Mouse (Mus musculus): ENCODE measurements around the gene Actn1. TPM values are rescaled to one million over a fixed set of nuclear protein-coding genes. Genes with fewer than 3 reads are reported as not detected.
A peak's percentile ranks its signal among the peaks of the same experiment; 100 is the strongest.

The Actn1 gene
- polyA plus RNA-seq, 1 experiment from 2014 or later: 46.5 TPM

DNA sequence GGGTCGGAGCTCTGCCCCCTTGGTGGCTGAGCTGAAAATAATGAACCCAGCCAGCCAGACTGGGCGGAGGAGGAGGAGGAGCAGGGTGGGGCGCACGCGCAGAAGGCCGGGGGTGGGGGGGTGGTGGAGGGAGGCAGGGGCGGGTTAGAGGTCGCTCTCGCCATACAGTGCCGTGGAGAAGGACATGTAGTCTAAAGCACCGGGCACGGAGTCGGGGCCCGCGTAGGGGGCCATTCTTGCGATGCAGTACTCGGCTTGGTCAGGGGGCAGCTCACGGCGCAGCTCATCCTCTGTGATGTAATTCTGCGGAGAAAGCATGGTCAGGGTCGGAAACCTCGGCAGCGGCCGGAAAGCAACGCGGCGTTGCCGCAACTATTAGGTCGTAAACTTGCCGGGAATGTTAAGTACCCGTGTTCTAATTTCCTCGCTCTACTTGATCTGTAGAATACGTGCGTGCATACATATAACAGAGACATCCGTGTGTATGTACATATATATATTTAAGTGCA is 91.9 kb downstream of the Actn1 start:
- peak overlapping the region; percentile 33 for H3K4me2 ChIP-seq (replicated peaks)

GRCm38 (mm10) chr12:80167321-80167720 is 92.8 kb downstream of the Actn1 start:
- no peak for ATAC-seq (ENCODE audit: insufficient number of reproducible peaks, insufficient read depth, low FRiP score, low TSS enrichment)
- Histone ChIP-seq H3K9ac (no peak overlapping the region), H3K9me3 (no peaks in the 10 kb centered on the region), H3K27me3 (no peaks in the 10 kb centered on the region), H3K4me3 (no peak overlapping the region), H3K27ac (no peak overlapping the region), H3K4me2 (replicated peaks) (no peak overlapping the region), H3K4me1 (no peaks in the 10 kb centered on the region; the same call in 1 of the 2 replicates), H3K36me3 (peaks cover 44% of the 10 kb centered on the region)
- 93% methylated on average over 3 of the region's 3 CpGs for WGBS

More for the DNA sequence above, 91.9 kb downstream of the Actn1 start:
- Histone ChIP-seq H3K36me3 (peaks cover 53% of the 10 kb centered on the region), H3K4me3 (peak overlapping the region; percentile 57), H3K4me1 (no peaks in the 10 kb centered on the region; the same call in 1 of the 2 replicates), H3K9me3 (no peaks in the 10 kb centered on the region), H3K27me3 (no peaks in the 10 kb centered on the region), H3K27ac (peak overlapping the region; percentile 82; the same call in 1 of the 2 replicates), H3K9ac (peak overlapping the region; percentile 44)
- ATAC-seq (ENCODE audit: insufficient number of reproducible peaks, insufficient read depth, low FRiP score, low TSS enrichment): peak; percentile 50; the same call in 1 of the 2 replicates
- WGBS: 18% methylated on average over 35 of the region's 35 CpGs

DNA sequence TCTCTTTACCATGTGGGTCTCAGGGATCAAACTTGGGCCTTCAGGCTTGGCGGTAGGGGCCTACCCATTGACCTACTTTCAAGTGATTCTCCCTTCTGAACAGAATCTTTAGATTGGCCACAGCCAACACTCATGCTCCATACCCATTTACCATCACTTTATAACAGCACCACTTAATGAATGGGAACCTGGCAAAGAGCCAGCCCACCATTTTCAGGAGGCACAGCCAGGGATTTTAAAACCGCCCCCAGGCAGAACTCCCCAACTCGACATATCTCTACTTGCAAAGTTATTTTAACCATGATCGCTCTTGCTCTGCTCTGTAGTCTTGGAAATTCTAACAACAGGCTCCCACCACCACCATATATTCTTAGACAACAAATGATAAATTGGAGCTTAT is 93.5 kb downstream of the Actn1 start:
- Histone ChIP-seq H3K27me3 (no peaks in the 10 kb centered on the region), H3K9me3 (no peaks in the 10 kb centered on the region), H3K4me3 (no peak overlapping the region), H3K4me1 (no peaks in the 10 kb centered on the region; the same call in 1 of the 2 replicates), H3K4me2 (replicated peaks) (no peak overlapping the region), H3K9ac (no peak overlapping the region), H3K27ac (no peak overlapping the region), H3K36me3 (peaks cover 41% of the 10 kb centered on the region)
- WGBS: 83% methylated on average over 4 of the region's 4 CpGs
- ATAC-seq (ENCODE audit: insufficient number of reproducible peaks, insufficient read depth, low FRiP score, low TSS enrichment): no peak

GRCm38 (mm10) chr12:80164526-80164925 is 95.6 kb downstream of the Actn1 start:
- 93% methylated on average over 8 of the region's 8 CpGs for whole genome bisulfite sequencing
- ATAC-seq (ENCODE audit: insufficient number of reproducible peaks, insufficient read depth, low FRiP score, low TSS enrichment): no peak
- H3K4me2 ChIP-seq (replicated peaks): no peak overlapping the region

GRCm38 (mm10) chr12:80162448-80162847 is 97.7 kb downstream of the Actn1 start:
- Histone ChIP-seq H3K9me3 (no peaks in the 10 kb centered on the region), H3K9ac (no peak overlapping the region), H3K36me3 (peaks cover 15% of the 10 kb centered on the region), H3K4me3 (no peak overlapping the region), H3K4me1 (no peaks in the 10 kb centered on the region; the same call in 1 of the 2 replicates), H3K27ac (no peak overlapping the region), H3K4me2 (replicated peaks) (no peak overlapping the region), H3K27me3 (no peaks in the 10 kb centered on the region)
- ATAC-seq (ENCODE audit: insufficient number of reproducible peaks, insufficient read depth, low FRiP score, low TSS enrichment): no peak
- 72% methylated on average over 3 of the region's 3 CpGs for WGBS

More at GRCm38 (mm10) chr12:80164526-80164925, 95.6 kb downstream of the Actn1 start:
- Histone ChIP-seq H3K27ac (no peak overlapping the region), H3K9ac (no peak overlapping the region), H3K36me3 (peaks cover 20% of the 10 kb centered on the region), H3K27me3 (no peaks in the 10 kb centered on the region), H3K4me1 (no peaks in the 10 kb centered on the region; the same call in 1 of the 2 replicates), H3K4me3 (no peak overlapping the region), H3K9me3 (no peaks in the 10 kb centered on the region)

DNA sequence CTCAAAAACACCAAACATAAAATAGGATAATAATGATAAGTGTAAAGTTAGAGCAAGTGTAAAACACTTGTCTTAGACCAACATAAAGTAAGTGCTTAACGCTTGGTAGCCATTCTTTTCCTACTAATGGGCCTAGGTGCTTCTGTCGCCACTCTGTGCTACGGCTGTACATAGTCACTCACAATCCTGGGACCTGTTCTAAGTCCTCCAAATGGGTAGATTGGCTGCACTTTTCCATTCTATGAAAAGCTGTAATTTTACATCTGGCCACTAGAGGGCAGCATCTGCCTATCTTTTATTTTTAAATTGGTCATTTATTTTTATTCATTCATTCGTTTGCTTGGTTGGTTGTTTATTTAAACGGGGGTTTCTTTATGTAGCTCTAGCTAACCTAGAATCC is 102.5 kb downstream of the Actn1 start:
- Histone ChIP-seq H3K36me3 (no peaks in the 10 kb centered on the region), H3K4me3 (no peak overlapping the region), H3K27me3 (no peaks in the 10 kb centered on the region), H3K4me1 (no peaks in the 10 kb centered on the region), H3K4me2 (replicated peaks) (no peak overlapping the region), H3K9ac (no peak overlapping the region), H3K27ac (no peak overlapping the region), H3K9me3 (no peaks in the 10 kb centered on the region)
- ATAC-seq (ENCODE audit: insufficient number of reproducible peaks, insufficient read depth, low FRiP score, low TSS enrichment): no peak
- WGBS: 10% methylated on average over 5 of the region's 5 CpGs

DNA sequence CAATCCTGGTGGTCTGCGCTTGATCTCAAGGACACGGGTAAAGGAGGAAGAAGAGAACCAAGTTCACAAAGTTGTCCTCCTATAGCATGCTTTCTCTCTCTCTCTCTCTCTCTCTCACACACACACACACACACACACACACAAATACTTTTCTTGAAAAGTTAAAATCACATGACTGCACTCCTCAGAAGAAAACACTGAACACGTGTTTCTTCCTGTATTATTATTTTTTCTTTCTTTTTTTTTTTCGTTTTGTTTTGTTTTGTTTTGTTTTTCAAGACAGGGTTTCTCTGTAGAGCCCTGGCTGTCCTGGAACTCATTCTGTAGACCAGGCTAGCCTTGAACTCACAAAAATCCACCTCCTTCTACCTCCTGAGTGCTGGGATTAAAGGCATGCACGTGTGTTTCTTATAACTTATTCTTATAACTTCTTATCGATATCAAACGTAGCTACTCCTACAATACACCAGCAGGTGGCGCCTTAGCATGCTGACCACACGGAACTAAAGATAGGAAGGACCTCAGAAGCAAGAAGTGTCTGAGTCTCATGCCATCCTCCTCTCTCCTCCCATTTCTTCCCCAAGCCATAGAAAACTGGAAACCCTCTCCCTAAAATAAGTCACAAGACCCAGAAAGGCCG is 106.4 kb downstream of the Actn1 start:
- Histone ChIP-seq H3K9me3 (no peaks in the 10 kb centered on the region), H3K27ac (no peak overlapping the region), H3K4me1 (0 out of 2 replicates have a peak, but pooled peaks cover 3% of the 10 kb centered on the region), H3K4me3 (no peak overlapping the region), H3K9ac (no peak overlapping the region), H3K36me3 (no peaks in the 10 kb centered on the region), H3K27me3 (no peaks in the 10 kb centered on the region), H3K4me2 (replicated peaks) (no peak overlapping the region)
- WGBS: 34% methylated on average over 10 of the region's 10 CpGs
- no peak for ATAC-seq (ENCODE audit: insufficient number of reproducible peaks, insufficient read depth, low FRiP score, low TSS enrichment)

GRCm38 (mm10) chr12:80153078-80153477 is 107.1 kb downstream of the Actn1 start:
- H3K4me1 ChIP-seq: 0 out of 2 replicates have a peak, but pooled peaks cover 3% of the 10 kb centered on the region
- no peaks in the 10 kb centered on the region for H3K27me3 ChIP-seq
- no peaks in the 10 kb centered on the region for H3K9me3 ChIP-seq
- H3K27ac ChIP-seq: no peak overlapping the region
- H3K4me2 ChIP-seq (replicated peaks): no peak overlapping the region
- H3K4me3 ChIP-seq: no peak overlapping the region
- H3K9ac ChIP-seq: no peak overlapping the region
- H3K36me3 ChIP-seq: no peaks in the 10 kb centered on the region
- WGBS: 82% methylated on average over 6 of the region's 6 CpGs
- ATAC-seq (ENCODE audit: insufficient number of reproducible peaks, insufficient read depth, low FRiP score, low TSS enrichment): no peak

GRCm38 (mm10) chr12:80151821-80152220 is 108.3 kb downstream of the Actn1 start:
- H3K36me3 ChIP-seq: no peaks in the 10 kb centered on the region
- no peak overlapping the region for H3K4me3 ChIP-seq
- H3K27me3 ChIP-seq: no peaks in the 10 kb centered on the region
- no peak overlapping the region for H3K27ac ChIP-seq
- ATAC-seq (ENCODE audit: insufficient number of reproducible peaks, insufficient read depth, low FRiP score, low TSS enrichment): no peak
- WGBS: 85% methylated on average over 6 of the region's 6 CpGs
- H3K4me2 ChIP-seq (replicated peaks): no peak overlapping the region
- H3K4me1 ChIP-seq: 0 out of 2 replicates have a peak, but pooled peaks cover 3% of the 10 kb centered on the region
- H3K9ac ChIP-seq: no peak overlapping the region
- H3K9me3 ChIP-seq: no peaks in the 10 kb centered on the region

GRCm38 (mm10) chr12:80150624-80151023 is 109.5 kb downstream of the Actn1 start:
- Histone ChIP-seq H3K27ac (no peak overlapping the region), H3K4me1 (peaks cover 6% of the 10 kb centered on the region; the same call in 1 of the 2 replicates), H3K9ac (no peak overlapping the region), H3K36me3 (no peaks in the 10 kb centered on the region), H3K4me2 (replicated peaks) (no peak overlapping the region), H3K27me3 (no peaks in the 10 kb centered on the region), H3K4me3 (no peak overlapping the region), H3K9me3 (no peaks in the 10 kb centered on the region)
- whole genome bisulfite sequencing: 19% methylated on average over 8 of the region's 8 CpGs
- no peak for ATAC-seq (ENCODE audit: insufficient number of reproducible peaks, insufficient read depth, low FRiP score, low TSS enrichment)

DNA sequence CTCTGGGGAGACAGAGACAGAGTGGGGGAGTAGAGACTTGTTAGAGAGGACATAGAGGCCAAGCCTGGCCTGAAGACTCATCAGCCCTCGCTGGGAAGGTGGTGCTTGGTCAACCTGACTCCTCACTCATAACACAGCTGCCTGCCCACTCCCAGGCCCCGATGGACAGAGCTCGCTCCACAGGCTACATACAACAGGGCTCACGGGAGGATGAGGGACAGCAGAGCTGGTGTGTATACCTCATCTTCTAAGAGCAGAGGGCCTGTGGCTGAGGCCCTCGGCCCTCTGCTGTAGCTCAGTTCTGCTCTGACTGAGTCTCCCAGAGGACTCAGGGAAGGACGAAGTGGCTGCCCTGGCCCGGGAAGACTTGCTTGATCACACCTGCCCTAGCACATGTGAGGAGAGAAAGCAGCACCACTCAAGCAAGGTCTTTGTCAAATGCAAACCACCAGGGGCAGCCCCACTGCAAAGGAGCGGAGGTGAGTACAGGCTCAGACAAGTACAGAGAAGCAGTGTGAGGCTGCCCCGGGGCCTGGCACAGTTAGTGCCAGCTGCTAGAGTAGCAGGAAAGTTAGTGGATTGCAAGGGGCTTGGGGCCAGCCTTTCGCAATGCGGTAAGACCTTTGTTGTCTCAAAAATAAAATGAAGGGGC is 112.5 kb downstream of the Actn1 start:
- no peak overlapping the region for H3K4me3 ChIP-seq
- H3K9me3 ChIP-seq: no peaks in the 10 kb centered on the region
- no peaks in the 10 kb centered on the region for H3K36me3 ChIP-seq
- no peak overlapping the region for H3K4me2 ChIP-seq (replicated peaks)
- 78% methylated on average over 11 of the region's 11 CpGs for WGBS
- H3K27me3 ChIP-seq: no peaks in the 10 kb centered on the region
- H3K9ac ChIP-seq: no peak overlapping the region
- ATAC-seq (ENCODE audit: insufficient number of reproducible peaks, insufficient read depth, low FRiP score, low TSS enrichment): no peak
- H3K4me1 ChIP-seq: peaks cover 6% of the 10 kb centered on the region; the same call in 1 of the 2 replicates
- no peak overlapping the region for H3K27ac ChIP-seq
